Mouse (Mus musculus): ENCODE results near the gene Cxcr2.

GRCm38 (mm10) chr1:74179624-74180408 lies 26.0 kb downstream of the Cxcr2 start:
- TF ChIP-seq CTCF (IDR thresholded peaks at IDR 0.05; ENCODE audit: low read depth) = no peak
- no peak for TF ChIP-seq EP300 (IDR thresholded peaks at IDR 0.05; ENCODE audit: low read depth)
